Mouse (Mus musculus) lung, adult 2 months (tissue): ENCODE measurements around the gene Sf3a3.

Source experiments
- CTCF ChIP-seq: fragments of 200-500 bp; IDR thresholded peaks from 2 replicates; pipeline ENCODE4 v1.5.1; 2011; ENCODE audit warnings: mild to moderate bottlenecking, low read length, control low read depth; ENCODE audit not compliant: insufficient read depth
- POLR2A ChIP-seq: fragments of 200-500 bp; IDR thresholded peaks from 2 replicates; pipeline ENCODE4 v1.6.1; 2011; ENCODE audit warnings: low read depth, mild to moderate bottlenecking, control low read depth, low read length, borderline replicate concordance; ENCODE audit errors: extremely low read depth

DNA sequence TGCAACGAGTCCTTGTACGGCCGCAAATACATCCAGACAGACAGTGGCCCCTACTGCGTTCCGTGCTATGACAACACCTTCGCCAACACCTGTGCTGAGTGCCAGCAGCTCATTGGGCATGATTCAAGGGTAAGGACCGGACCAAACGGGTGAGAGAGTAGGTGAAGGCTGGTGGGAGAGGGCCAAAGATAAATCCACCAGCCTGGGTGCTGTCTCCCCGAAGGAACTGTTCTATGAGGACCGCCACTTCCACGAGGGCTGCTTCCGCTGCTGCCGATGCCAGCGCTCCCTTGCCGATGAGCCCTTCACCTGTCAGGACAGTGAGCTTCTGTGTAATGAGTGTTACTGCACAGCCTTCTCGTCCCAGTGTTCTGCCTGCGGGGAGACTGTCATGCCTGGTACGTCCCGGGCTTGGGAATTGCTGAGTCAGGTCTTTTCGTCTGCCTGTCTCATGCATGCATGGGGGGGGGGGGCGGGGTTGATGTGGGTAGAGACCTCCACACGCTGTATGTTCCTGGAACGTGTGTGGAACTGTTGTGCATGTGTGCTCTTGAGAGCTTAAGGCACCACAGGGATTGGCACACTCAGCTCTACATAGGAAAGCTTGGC lies 8.8 kb upstream of the Sf3a3 start:
- TF ChIP-seq CTCF (no peak), POLR2A (no peak)
